Mouse (Mus musculus): ENCODE results near the gene Grin2d. TPM values are rescaled to one million over a fixed set of nuclear protein-coding genes. Genes with fewer than 3 reads are reported as not detected.
"Not testable (repeated sequence)": the region's sequence is repeated elsewhere in the genome, so short reads cannot be mapped to it uniquely, and the experiment has no call there.

Grin2d gene
- polyA plus RNA-seq, 1 experiment from 2014 or later: 0.07 TPM

- DNase-seq (no peak), ATAC-seq (ENCODE audit: low read depth) (no peak)
- Histone ChIP-seq H3K27me3 (no peaks in the 10 kb centered on the region), H3K4me3 (replicated peaks) (peak overlapping the region; percentile 43; the same call in 1 of the 2 replicates), H3K27ac (peak overlapping the region; percentile 57; the same call in 1 of the 2 replicates), H3K4me2 (peak overlapping the region; percentile 56), H3K9me3 (replicated peaks) (no peaks in the 10 kb centered on the region), H3K4me1 (replicated peaks) (peaks cover 56% of the 10 kb centered on the region), H3K36me3 (peaks cover 15% of the 10 kb centered on the region; the same call in 1 of the 2 replicates), H3K9ac (peak overlapping the region; percentile 37)
- 42% methylated on average over 13 of the region's 13 CpGs for WGBS (ENCODE audit: insufficient replicate concordance)
Measured at GRCm38 (mm10) chr7:45917004-45917704, 39.0 kb upstream of the Grin2d start.

GRCm38 (mm10) chr7:45916056-45917003 lies 38.2 kb upstream of the Grin2d start:
- H3K9me3 ChIP-seq (replicated peaks): no peaks in the 10 kb centered on the region
- no peaks in the 10 kb centered on the region for H3K27me3 ChIP-seq
- peak overlapping the region; percentile 43 for H3K4me3 ChIP-seq (replicated peaks)
- peak overlapping the region; percentile 57 for H3K27ac ChIP-seq
- peak overlapping the region; percentile 56 for H3K4me2 ChIP-seq
- ATAC-seq (ENCODE audit: low read depth) (peak; percentile 48), DNase-seq (peak; percentile 29)
- peaks cover 48% of the 10 kb centered on the region for H3K4me1 ChIP-seq (replicated peaks)
- H3K36me3 ChIP-seq: peaks cover 15% of the 10 kb centered on the region
- H3K9ac ChIP-seq: peak overlapping the region; percentile 37
- 45% methylated on average over 26 of the region's 26 CpGs for WGBS (ENCODE audit: insufficient replicate concordance)

GRCm38 (mm10) chr7:45915011-45915410 lies 36.8 kb upstream of the Grin2d start:
- WGBS (ENCODE audit: insufficient replicate concordance): 72% methylated on average over 5 of the region's 5 CpGs
- H3K36me3 ChIP-seq: peaks cover 26% of the 10 kb centered on the region
- no peak overlapping the region for H3K4me2 ChIP-seq
- no peak overlapping the region for H3K9ac ChIP-seq
- no peak for DNase-seq
- H3K27me3 ChIP-seq: no peaks in the 10 kb centered on the region
- H3K9me3 ChIP-seq (replicated peaks): no peaks in the 10 kb centered on the region
- H3K4me1 ChIP-seq (replicated peaks): peaks cover 34% of the 10 kb centered on the region
- H3K4me3 ChIP-seq (replicated peaks): no peak overlapping the region
- no peak overlapping the region for H3K27ac ChIP-seq
- ATAC-seq (ENCODE audit: low read depth): no peak

GRCm38 (mm10) chr7:45914067-45914466 lies 35.9 kb upstream of the Grin2d start:
- DNase-seq (no peak), ATAC-seq (ENCODE audit: low read depth) (no peak)
- Histone ChIP-seq H3K9ac (no peak overlapping the region), H3K27me3 (no peaks in the 10 kb centered on the region), H3K4me1 (replicated peaks) (peaks cover 25% of the 10 kb centered on the region), H3K4me3 (replicated peaks) (no peak overlapping the region), H3K9me3 (replicated peaks) (no peaks in the 10 kb centered on the region), H3K4me2 (no peak overlapping the region), H3K27ac (no peak overlapping the region), H3K36me3 (peaks cover 34% of the 10 kb centered on the region)
- 77% methylated on average over 6 of the region's 6 CpGs for WGBS (ENCODE audit: insufficient replicate concordance)

GRCm38 (mm10) chr7:45909145-45909544 lies 31.0 kb upstream of the Grin2d start:
- ATAC-seq (ENCODE audit: low read depth) (no peak), DNase-seq (no peak)
- Histone ChIP-seq H3K4me2 (no peak overlapping the region), H3K4me3 (replicated peaks) (no peak overlapping the region), H3K9ac (no peak overlapping the region), H3K4me1 (replicated peaks) (no peaks in the 10 kb centered on the region), H3K36me3 (peaks cover 41% of the 10 kb centered on the region), H3K27ac (no peak overlapping the region), H3K27me3 (no peaks in the 10 kb centered on the region), H3K9me3 (replicated peaks) (no peaks in the 10 kb centered on the region; the same call in 1 of the 2 replicates)
- 82% methylated on average over 16 of the region's 16 CpGs for WGBS (ENCODE audit: insufficient replicate concordance)

GRCm38 (mm10) chr7:45908384-45908783 lies 30.2 kb upstream of the Grin2d start:
- ATAC-seq (ENCODE audit: low read depth): no peak
- H3K9ac ChIP-seq: no peak overlapping the region
- no peak overlapping the region for H3K4me3 ChIP-seq (replicated peaks)
- H3K27ac ChIP-seq: no peak overlapping the region
- no peaks in the 10 kb centered on the region for H3K4me1 ChIP-seq (replicated peaks)
- no peak for DNase-seq
- no peak overlapping the region for H3K4me2 ChIP-seq
- no peaks in the 10 kb centered on the region for H3K27me3 ChIP-seq
- peaks cover 47% of the 10 kb centered on the region for H3K36me3 ChIP-seq
- peaks cover 7% of the 10 kb centered on the region for H3K9me3 ChIP-seq (replicated peaks)

- Histone ChIP-seq H3K4me2 (no peak overlapping the region), H3K9me3 (replicated peaks) (peaks cover 9% of the 10 kb centered on the region), H3K4me3 (replicated peaks) (no peak overlapping the region), H3K27ac (no peak overlapping the region), H3K27me3 (no peaks in the 10 kb centered on the region), H3K4me1 (replicated peaks) (peaks cover 3% of the 10 kb centered on the region), H3K36me3 (peaks cover 47% of the 10 kb centered on the region), H3K9ac (no peak overlapping the region)
- DNase-seq (no peak), ATAC-seq (ENCODE audit: low read depth) (no peak)
- WGBS (ENCODE audit: insufficient replicate concordance): 67% methylated on average over 9 of the region's 9 CpGs
Measured at GRCm38 (mm10) chr7:45906622-45907021, 28.4 kb upstream of the Grin2d start.

GRCm38 (mm10) chr7:45902481-45903002 lies 24.4 kb upstream of the Grin2d start:
- H3K4me1 ChIP-seq (replicated peaks): peaks cover 20% of the 10 kb centered on the region
- no peak overlapping the region for H3K27ac ChIP-seq
- no peak for ATAC-seq (ENCODE audit: low read depth)
- H3K9ac ChIP-seq: no peak overlapping the region
- no peak overlapping the region for H3K4me3 ChIP-seq (replicated peaks)
- H3K9me3 ChIP-seq (replicated peaks): peaks cover 9% of the 10 kb centered on the region
- WGBS (ENCODE audit: insufficient replicate concordance): 70% methylated on average over 12 of the region's 12 CpGs
- H3K36me3 ChIP-seq: peaks cover 17% of the 10 kb centered on the region; the same call in 1 of the 2 replicates
- H3K4me2 ChIP-seq: no peak overlapping the region
- no peaks in the 10 kb centered on the region for H3K27me3 ChIP-seq
- no peak for DNase-seq

- 38% methylated on average over 5 of the region's 5 CpGs for WGBS (ENCODE audit: insufficient replicate concordance)
- ATAC-seq (ENCODE audit: low read depth) (peak; percentile 49), DNase-seq (peak; percentile 56)
- peaks cover 26% of the 10 kb centered on the region for H3K4me1 ChIP-seq (replicated peaks)
- no peak overlapping the region for H3K4me3 ChIP-seq (replicated peaks)
- H3K9ac ChIP-seq: no peak overlapping the region
- peaks cover 9% of the 10 kb centered on the region for H3K9me3 ChIP-seq (replicated peaks)
- H3K4me2 ChIP-seq: 0 out of 2 replicates have a peak overlapping the region, but pooled peaks have one; percentile 5
- H3K36me3 ChIP-seq: peaks cover 12% of the 10 kb centered on the region; the same call in 1 of the 2 replicates
- H3K27me3 ChIP-seq: no peaks in the 10 kb centered on the region
- H3K27ac ChIP-seq: no peak overlapping the region
Measured at GRCm38 (mm10) chr7:45901562-45901961, 23.4 kb upstream of the Grin2d start.

GRCm38 (mm10) chr7:45898125-45898524 lies 19.9 kb upstream of the Grin2d start:
- peak overlapping the region; percentile 95 for H3K4me2 ChIP-seq
- H3K9me3 ChIP-seq (replicated peaks); H3K27me3 ChIP-seq; H3K36me3 ChIP-seq; ATAC-seq (ENCODE audit: low read depth); DNase-seq: not testable (repeated sequence)
- H3K9ac ChIP-seq: peak overlapping the region; percentile 81
- 39% methylated on average over 4 of the region's 4 CpGs for WGBS (ENCODE audit: insufficient replicate concordance)
- H3K4me1 ChIP-seq (replicated peaks): peaks cover 35% of the 10 kb centered on the region
- peak overlapping the region; percentile 67 for H3K4me3 ChIP-seq (replicated peaks)
- peak overlapping the region; percentile 90 for H3K27ac ChIP-seq

GRCm38 (mm10) chr7:45897258-45897757 lies 19.1 kb upstream of the Grin2d start:
- under 1% methylated on average over 19 of the region's 19 CpGs for WGBS (ENCODE audit: insufficient replicate concordance)
- Histone ChIP-seq H3K9ac (peak overlapping the region; percentile 81), H3K4me3 (replicated peaks) (peak overlapping the region; percentile 67), H3K36me3 (no peaks in the 10 kb centered on the region), H3K27me3 (0 out of 2 replicates have a peak, but pooled peaks cover 4% of the 10 kb centered on the region), H3K9me3 (replicated peaks) (no peaks in the 10 kb centered on the region), H3K27ac (peak overlapping the region; percentile 90), H3K4me2 (peak overlapping the region; percentile 95), H3K4me1 (replicated peaks) (peaks cover 35% of the 10 kb centered on the region)
- ATAC-seq (ENCODE audit: low read depth): peak; percentile 64
- peak; percentile 52 for DNase-seq

Measured in liver, embryonic 13.5 days (tissue).